Mouse (Mus musculus) layer of hippocampus, adult 18-20 months (tissue): Measurements from ENCODE around the gene Hpn. TPM values are rescaled to one million over a fixed set of nuclear protein-coding genes. Genes with fewer than 3 reads are reported as not detected.

Experiments
- DNase-seq, 2 experiments: peaks; one replicate each; pipeline ENCODE4 v3.0.0; 2022; ENCODE audit warnings: low spot score in 2 of 2
- total RNA-seq, 2 experiments: library from RNA; stranded (reverse); gene quantifications; 2 replicates each; pipeline ENCODE4 v1.2.3; 2021

Gene Hpn
- total RNA-seq, 2 experiments from 2014 or later, result 4.3 to 7.0 TPM

DNA sequence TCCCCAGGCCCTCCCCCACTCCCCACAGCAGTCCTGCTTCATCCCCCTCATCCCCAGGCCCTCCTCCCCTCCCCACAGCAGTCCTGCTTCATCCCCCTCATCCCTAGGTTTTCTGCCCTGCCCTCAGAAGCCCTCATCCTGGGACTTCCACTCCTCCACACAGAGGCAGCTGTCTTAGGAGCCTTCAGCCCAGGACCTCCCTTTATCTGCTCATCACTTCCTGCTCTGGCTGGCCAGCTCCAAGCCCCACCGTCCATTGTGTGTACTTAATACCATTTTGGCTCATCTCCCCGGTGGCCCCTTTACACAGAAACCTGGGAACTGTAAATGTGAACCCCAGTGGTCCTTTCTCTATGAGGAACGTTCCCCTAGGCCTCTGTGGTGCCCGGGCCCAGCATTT, 3.1 kb downstream of the Hpn start:
- DNase-seq, result no peak

DNA sequence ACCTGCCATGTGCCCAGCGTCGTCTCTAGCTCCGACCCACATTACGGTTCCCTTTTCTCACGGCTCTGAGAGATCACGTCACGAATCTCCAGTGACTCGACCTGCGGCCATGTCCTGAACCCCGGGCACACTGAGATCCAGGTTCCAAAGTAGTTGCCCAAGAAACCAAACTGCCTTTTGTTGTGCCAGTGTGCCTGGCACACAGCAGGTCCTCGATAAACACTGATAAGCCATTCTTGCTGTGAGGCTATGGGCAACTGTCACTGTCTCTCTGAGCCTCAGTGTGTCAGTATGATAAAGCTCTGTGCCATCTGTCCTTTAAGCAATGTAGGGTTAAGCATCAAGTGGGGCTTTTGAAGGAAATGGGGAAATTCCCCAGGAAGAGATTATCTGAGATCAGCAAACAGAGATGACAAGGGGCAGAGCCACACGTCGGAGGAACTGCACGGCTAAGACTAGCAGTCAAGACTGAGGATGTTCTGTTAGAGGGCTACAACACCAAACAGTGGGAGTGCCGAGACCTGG, 4.2 kb downstream of the Hpn start:
- DNase-seq, result no peak

DNA sequence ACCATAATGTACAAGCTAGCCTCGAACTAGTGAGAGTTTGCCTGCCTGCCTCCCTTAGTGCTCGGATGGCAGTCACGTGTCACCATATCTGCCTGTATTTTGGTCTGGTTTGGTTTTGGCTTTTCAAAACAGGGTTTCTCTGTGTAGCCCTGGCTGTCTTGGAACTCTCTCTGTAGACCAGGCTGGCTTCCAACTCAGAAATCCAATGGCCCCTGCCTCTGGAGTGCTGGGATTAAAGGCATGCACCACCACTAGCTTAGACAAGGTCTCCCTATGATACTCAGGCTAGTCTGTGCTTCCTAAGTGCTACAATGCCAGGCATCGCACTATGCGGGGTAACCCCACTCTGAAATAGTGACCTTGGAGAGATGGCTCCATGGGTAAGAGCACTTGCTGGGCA, 5.3 kb downstream of the Hpn start:
- DNase-seq, result no peak

DNA sequence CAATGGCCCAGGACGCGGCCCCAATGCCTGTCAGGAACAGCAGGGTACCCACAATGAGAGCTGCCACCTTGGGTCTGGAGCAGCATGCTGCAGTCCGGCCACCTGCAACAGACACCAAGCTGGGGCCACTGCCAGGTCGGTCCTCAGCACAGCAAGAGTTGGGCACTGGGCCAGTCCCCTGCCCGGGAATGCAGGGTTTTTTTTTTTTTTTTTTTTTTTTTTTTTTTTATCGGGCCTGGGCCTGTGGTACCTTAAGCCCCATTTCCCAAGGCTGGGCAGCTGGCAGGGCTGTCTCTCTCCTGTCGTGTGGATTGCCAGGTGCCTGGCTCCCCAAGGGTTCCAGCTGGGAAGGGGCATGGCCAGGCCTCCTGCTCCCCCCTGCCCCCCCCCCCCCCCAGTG, 6.0 kb downstream of the Hpn start:
- no peak for DNase-seq

DNA sequence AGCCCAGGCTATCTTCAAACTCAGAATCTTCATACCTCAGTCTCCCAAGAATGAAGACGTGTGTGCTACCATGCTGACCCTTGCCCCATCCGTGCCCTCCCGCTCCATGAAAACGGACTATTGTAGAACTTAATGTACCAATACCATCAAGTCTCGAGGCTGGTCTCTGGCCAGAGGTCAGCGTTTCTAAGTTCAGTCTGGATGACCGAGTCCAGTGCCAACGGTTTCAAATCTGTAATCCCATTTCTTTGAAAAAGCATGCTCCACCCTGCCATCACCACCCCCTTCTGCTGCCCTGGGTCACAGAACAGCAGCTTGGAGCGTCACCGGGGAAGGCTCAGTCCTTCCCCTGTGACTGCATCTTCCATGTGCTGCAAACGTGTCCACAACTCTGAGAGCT, 7.3 kb downstream of the Hpn start:
- DNase-seq, result no peak

DNA sequence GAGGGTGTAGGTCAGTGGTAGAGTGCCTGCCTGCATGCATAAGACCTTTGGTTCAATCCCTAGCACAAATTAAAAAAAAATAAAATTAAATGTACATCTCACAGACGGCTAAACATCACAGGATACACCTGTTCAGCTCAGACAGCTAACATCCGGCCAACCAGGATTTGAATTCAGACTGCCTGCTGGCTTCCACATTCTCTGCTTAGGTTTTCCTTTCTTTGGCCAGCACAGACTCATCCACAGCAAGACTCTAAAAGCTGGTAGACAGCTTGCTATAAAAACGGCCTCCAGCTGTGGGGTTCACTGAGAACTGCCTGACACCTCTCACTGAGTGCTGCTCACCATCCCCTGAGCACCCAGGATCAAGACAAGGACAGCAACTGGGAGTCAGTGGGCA, 8.9 kb downstream of the Hpn start:
- DNase-seq, result no peak

DNA sequence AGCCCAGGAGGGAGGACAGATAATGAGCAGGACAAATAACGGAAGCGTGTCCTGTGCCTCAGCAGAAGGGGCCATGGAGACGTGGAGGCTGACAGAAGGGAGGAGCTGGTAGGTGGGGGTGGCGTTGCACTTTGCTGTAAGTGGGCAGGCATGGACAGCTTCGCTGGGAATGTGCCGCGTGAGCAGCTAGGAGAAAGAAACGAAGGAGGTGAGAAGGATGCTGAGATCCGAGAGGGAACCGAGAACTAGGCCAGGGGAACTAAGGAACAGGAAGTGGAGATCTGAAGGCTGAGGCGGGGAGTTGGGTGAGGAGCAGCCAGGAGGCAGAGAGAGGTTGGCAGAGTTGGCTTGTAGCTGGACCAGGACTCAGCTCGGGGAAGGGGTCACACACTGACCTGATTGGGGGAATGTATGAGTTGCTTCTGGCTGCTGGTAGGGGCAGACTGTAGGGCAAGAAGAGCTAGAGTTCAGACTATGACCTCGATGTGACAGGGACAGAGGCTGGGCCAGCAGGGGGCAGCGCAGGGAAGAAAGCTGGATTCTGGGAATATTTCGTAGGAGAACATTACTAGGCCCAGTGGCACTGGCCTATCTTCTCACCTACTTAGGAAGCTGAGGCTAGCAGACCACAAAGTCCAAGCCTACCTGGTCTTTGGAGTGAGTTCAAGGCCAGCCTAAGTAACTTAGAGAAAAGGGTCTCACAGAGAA, 9.9 kb downstream of the Hpn start:
- DNase-seq, result no peak

DNA sequence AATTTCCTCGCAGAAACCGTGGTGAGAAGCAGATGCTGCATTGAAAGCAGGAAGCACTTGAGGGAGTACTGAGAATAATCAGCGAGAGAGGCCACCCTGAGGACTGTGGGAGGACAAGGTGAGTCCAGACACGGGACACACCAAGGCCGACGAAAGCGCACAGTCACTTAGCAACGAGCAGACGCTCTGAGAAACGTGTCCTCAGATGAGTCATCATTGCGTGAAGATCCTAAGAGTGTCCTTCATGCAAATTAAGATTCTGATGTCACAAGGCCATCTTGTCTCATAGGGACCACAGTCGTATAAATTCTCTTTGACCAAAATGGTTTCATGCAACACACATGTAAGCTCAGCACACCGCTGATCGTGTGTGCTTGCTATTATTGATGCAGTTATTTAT, 14.3 kb downstream of the Hpn start:
- DNase-seq, result no peak

DNA sequence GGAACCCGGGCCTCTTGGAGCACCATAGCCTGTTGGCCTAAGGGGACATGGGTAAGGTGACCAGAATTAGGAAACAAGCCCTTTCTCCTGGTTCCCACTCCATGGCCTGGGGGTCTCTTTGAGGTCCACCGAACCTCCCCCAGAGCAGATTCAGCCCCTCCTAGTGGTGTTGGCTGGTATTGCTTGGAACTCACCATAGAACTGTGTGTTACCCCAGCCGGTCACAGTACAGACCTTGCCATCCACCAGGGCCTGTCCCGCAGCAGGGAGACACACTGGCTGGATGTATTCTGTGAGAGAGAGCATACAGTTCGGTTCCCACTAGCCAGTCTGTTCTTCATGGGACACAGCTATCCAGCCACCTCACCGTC, 15.5 kb downstream of the Hpn start:
- DNase-seq, result no peak

DNA sequence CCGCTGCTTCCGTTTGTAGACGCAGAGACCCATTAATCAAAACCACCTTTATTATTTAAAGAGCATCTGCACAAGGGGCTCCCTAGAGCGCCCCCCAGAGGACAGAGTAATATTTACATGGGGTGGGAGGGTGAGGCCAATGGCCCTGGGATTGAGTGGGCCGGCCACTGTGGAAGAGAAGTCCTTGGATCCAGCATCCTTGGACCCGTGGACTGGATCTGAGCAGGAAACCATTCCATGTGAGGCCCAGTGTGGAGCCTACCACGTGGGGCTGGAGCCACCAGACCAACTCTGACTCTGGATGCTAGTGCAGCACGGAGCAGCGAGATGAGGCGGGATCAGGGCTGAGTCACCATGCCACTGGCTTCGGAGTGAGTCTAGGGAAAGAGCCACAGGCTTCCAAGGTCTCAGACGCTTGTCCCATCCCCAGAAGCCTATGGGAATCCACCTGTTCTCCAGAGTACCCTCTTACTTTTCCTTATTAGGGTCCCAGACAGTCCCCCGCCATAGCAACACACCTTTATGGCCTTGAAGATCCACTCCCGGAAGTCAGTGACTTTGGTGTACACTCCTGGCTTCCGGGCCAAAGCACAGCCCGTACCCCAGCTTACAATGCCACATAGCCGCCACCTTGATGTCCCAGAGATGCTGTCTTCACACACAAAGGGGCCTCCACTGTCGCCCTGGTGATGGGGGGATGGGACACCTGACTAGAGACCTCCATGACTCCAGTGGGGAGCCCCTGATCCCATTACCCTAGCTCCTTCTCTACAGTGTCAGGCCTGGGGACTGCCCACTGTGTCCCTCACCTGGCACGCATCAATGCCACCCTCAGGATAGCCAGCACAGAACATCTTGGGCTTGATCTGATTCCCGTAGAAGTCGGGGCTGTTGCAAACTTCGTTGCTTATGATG, 16.1 kb downstream of the Hpn start:
- no peak for DNase-seq

DNA sequence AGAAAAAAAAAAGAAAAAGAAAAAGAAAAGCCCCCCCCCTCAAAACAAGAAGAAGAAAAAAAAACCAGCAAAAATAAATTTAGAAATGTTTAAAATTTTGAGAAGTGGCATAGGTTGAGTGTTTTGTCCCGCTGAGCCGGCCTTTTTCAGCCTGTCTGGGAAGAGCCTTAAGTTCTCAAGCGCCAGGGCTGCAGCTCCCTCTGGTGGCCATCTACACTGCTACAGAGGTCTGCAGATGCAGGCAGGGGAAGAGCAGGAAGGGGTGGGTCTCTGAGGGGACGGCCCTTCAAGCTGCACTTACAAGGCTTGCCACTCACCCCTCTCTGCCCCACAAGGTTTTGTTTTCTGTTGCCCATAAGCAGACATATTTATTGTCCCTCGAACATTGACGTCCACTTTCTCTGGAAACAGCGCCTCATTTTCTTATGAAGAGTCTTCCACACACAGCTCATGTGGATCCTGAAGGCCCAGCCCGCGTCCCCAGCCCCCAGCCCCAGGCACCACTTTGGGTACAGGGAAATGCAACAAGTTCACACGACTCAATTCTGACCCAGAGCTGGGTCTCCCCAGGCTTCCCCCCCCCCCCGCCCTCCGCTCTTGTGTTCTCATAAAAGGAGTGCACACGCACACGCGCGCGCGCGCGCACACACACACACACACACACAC, 17.4 kb downstream of the Hpn start:
- DNase-seq, result peak; percentile 78 to 94

DNA sequence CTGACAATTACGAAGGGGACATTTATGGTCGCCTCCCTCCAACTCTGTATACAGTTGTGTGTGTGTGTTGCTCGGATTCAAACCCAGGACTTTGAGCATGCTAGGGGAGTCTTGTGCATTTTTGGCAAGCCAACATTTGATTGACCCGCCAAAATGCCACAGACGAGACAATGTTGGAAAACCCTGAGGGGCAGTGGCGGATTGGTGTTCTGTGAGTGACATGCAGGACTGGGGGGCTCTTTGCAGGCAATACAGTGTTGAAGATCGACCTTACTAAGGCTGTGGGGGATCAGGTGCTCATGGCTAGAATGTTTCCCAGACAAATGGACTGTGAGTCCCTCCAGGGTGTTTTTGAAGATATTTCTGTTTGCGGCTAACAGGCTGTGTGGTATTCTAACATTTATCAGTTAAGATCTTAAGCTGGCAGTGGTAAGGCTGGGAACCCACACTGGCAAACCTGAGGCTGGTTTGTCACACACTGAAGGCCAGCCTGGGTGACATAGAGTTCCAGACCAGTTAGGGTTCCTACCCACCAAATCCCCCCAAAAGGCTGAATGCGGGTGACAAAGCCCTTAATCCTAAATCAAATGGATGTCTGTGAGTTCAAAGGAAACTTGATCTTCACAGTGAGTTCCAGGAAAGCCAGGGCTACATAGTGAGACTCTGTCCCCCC, 18.1 kb downstream of the Hpn start:
- no peak for DNase-seq

DNA sequence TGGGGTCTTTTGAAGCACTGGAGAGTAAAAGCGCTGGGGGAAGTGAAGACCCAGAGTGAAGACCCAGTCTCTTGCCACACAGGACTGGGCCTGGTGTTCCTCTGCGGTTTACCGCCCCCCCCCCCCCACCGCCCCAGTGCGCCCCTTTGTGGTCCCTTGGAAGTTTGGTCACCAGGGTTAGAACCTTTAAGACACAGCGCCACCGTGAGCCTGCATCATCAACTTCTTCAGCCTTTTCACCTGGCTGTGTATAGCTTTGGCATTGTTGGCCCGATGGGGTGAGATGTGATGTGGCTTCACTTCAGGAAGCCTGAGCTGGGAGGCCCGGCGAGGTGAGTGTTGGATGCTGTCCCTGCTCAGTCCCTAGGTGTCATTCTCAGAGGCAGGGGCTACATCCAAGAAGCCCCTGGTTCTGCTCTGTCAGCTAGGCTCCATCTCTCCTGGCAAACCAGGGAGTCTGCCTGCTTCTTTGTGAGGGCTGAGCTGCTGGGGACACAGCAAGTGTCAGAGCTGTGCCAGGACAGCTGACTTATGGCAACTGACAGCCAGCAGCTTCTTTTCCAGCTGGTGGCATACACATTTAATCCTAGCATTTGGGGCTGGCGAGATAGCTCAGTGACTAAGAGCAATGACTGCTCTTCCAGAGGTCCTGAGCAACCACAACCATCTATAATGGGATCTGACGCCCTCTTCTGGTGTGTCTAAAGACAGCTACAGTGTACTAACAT, 20.2 kb downstream of the Hpn start:
- no peak for DNase-seq

DNA sequence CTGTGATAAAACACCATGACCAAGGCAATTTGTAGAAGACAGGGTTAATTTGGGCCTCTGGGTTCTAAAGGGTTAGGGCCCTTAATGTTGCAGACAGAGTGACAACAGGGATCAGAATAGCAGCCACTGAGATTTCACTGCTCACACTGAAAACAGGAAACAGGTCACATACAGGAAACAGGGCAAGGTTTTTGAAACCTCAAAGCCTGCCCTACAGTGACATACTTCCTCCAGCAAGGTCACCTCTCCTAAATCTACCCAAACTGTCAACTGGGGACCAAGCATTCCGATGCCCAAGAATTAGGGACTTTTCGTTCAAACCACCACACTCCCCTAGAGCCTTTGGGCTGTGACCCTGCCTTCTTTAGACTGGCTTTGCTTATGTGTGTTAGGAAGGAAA, 25.4 kb downstream of the Hpn start:
- no peak for DNase-seq

DNA sequence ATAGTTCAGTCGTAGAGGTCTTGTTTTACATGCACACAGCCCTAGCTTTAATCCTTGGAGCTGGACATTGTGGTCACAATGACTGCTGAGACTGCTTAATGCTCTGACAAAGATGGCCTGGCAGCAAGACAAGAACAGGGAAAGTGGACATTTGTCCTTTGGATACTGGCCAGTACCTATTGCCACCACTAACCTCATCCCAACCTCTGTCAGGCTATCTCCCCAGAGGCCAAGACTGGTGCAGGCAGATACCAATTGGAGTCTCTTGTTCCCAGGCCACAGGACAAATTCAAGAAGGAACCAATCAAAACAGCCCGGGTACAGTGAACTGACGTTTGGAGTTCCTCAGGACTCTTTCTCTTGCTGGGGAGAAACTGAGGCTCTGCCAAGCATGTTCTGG, 26.9 kb downstream of the Hpn start:
- no peak for DNase-seq

DNA sequence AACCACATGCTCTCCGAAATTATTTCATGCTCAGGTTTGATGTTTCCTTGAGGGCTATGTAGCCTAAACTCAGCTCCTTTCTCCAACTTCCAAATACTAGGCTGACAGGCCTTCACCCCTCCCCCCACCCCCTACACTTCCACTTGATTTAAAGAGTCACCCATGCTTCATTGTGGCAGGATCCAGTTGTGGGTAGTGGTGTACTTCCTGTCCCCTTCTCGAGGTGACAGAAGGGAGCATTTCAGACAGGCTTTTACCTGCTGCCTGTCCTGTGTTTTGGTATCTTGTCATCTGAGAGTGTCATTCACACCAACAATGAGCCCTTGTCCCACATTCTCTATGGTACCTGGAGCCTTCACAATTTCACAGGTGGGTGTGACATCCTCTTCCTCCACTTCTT, 27.8 kb downstream of the Hpn start:
- no peak for DNase-seq

DNA sequence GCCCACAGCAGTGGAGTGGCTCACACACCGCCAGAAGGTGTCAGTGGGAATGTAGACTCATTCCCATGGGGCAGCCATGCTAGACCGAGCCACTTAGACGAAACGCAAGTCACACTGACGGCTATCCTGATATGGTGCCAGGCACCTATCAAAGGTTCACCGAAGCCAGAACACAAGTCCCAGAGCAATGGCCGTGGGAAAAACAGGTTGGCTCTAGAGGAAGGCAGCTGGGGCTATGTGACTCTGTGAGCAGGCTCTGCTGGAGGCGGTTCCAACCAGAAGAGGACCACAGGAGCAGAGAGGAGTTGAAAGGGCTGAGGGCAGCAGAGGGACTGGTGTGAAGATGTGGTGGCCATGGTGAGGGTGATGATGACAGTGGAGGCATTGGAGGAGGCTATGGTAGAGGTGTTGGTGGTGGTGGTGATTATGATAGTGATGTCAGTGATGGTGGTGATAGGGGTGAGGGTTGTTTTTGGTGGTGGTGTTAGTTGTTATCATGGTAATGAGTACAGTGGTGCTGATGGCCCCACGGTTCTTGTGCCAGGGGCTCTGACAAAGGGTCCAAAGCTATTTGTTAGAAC, 28.8 kb downstream of the Hpn start:
- DNase-seq, result no peak

DNA sequence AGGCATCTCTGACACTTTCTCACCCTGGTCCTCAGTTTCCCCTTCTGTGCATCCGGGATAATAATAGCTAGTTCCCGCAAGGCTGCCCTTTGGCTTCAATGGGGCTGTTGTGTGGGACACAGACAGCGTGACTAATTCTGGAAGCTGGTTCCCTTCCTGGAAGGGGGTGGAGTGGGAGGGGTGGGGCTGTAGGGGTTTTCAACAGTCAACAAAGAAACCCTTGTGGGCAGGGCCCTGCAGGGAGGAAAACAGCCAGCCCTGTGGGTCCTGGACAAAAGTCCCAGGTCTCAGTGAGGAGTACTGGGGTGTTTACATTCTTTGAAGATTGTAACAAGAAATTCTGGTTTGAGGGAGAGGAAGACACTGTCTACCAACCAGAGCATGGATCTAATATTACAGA, 29.9 kb downstream of the Hpn start:
- DNase-seq, result peak in 1 of 2 experiments; percentile 61

DNA sequence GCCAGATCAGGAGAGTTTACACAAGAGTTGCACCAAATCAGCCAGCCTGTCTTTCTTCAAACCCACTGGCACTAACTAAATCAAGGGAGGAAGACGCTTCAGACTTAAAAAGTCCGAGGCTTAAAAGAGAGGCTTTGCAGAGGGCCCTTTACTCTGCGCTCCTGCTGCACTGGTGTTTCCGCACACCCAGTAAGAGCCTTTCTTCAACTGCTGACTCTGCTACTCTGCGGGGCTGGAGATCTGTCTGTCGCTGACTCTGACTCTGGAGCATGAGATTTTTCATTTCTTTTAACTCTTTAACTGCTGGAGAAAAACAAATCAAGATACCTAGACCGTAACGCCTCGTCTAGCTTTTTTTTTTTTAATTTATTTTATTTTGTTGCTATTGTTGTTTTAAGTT, 30.9 kb downstream of the Hpn start:
- DNase-seq, result no peak

DNA sequence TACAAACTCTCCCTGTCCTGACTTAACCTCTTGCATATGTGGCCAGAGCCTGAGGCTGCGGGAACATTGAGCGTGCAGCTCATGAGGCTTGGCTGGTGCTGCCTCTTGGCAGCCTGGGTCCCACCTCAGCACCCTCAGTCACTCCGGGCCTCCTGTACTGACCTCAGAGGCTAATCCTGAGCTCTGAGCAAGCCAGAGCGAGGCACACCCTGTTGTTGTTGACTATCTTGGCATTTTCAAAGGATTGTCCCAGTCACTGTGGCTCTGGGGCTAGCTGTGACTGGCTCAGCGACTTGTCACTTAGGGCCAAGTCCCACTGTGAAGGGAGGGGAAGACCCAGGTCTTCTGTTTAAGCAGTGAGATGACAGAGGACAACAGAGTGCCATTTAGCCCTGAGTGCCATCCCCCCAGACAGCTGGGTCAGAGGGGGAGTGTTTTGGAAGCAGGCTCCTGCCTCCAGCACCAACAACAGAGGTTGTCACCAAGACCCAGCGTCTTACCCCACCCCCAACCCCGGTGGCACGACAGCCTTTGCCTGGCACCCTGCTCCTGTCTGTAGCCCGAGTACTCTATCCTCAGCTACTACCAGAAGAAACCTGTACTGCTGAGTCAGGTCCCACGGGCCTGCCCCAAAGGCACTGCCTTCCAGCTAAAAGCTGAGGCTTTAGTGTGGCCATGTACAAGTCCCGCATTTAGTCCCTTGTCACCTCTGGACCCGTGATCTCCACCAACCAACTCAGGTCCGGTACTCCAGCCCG, 32.1 kb downstream of the Hpn start:
- DNase-seq, result peak in 1 of 2 experiments; percentile 56
